Mouse (Mus musculus): ENCODE measurements around the gene Gm3435.
"Not testable (repeated sequence)": the region's sequence is repeated elsewhere in the genome, so short reads cannot be mapped to it uniquely, and the experiment has no call there.

DNA sequence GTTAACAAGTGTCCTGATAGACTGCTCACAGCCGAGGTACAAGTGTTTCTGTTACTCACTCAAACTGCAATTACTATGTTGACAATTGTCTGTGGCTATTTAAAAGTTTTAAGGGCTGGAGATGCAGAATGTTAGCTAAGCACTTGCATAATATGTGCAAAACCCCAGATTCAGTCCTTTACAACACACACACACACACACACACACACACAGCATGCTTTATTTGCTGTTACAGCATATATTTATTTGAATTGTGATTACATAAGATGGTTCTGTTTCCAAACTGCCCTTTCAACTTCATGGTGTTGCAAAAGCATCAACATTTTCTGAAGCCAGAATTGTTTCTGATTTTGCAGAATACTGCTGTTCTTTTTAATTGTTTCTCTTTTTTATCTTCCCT is 40.4 kb downstream of the Gm3435 start:
- TF ChIP-seq POLR2A (IDR thresholded peaks at IDR 0.05; ENCODE audit: control insufficient read depth, low read depth, low read length); CTCF (IDR thresholded peaks at IDR 0.05; ENCODE audit: control insufficient read depth, insufficient read depth, insufficient replicate concordance, low read depth, low read length): not testable (repeated sequence)
